Comparison of ENCODE assay signal across 8 mouse cellular contexts in genomic region chr1:74392446-74392994, GRCm38 (mm10). TPM values are rescaled to one million over a fixed set of nuclear protein-coding genes. Genes with fewer than 3 reads are reported as not detected.
A peak's percentile ranks its signal among the peaks of the same experiment; 100 is the strongest.
DNase-seq lines count a peak whose midpoint lies in the region; ATAC-seq and TF ChIP-seq lines count a peak whose summit lies in the region.

No protein-coding gene starts in this region.

- H3K27ac ChIP-seq in forebrain, embryonic 16.5 days (ENCODE audit: low read length): peak overlapping the region; percentile 37; the same call in 1 of the 2 replicates
- H3K27ac ChIP-seq in kidney, postnatal 0 days: peak overlapping the region; percentile 100
- H3K27ac ChIP-seq in midbrain, embryonic 11.5 days (ENCODE audit: low read depth, low read length): peak overlapping the region; percentile 82

- TF ChIP-seq CTCF in C2C12 (IDR thresholded peaks at IDR 0.05; ENCODE audit: control insufficient read depth, insufficient read depth, insufficient read length) (no peak), G1E (IDR thresholded peaks at IDR 0.05; ENCODE audit: low read depth, low read length) (no peak)
- TF ChIP-seq CTCF in kidney, postnatal 0 days (IDR thresholded peaks at IDR 0.05; ENCODE audit: low read depth): no peak

- H3K4me1 ChIP-seq in G1E (ENCODE audit: insufficient read depth, low read depth, low read length): peaks cover 84% of the 10 kb centered on the region
- peaks cover 27% of the 10 kb centered on the region for H3K4me1 ChIP-seq in forebrain, embryonic 16.5 days (replicated peaks; ENCODE audit: control insufficient read depth, insufficient read depth, low read length)
- H3K4me1 ChIP-seq in kidney, postnatal 0 days (replicated peaks; ENCODE audit: insufficient read depth, low read length): peaks cover 26% of the 10 kb centered on the region
- peaks cover 22% of the 10 kb centered on the region for H3K4me1 ChIP-seq in midbrain, embryonic 11.5 days (ENCODE audit: control insufficient read depth, insufficient read depth, low read length)

- no peaks in the 10 kb centered on the region; the same call in 1 of the 2 replicates for H3K9me3 ChIP-seq in G1E (replicated peaks)
- no peaks in the 10 kb centered on the region for H3K9me3 ChIP-seq in forebrain, embryonic 16.5 days (ENCODE audit: control insufficient read depth, low read length)
- H3K9me3 ChIP-seq in kidney, postnatal 0 days (replicated peaks; ENCODE audit: low read length): no peaks in the 10 kb centered on the region
- H3K9me3 ChIP-seq in midbrain, embryonic 11.5 days (ENCODE audit: control insufficient read depth, low read length): no peaks in the 10 kb centered on the region

- no peak for DNase-seq in G1E (ENCODE audit: low spot score)
- DNase-seq in kidney, postnatal 0 days (ENCODE audit: low spot score): peak; percentile 52
- peak; percentile 88 for DNase-seq in midbrain, embryonic 11.5 days (ENCODE audit: low spot score, missing footprints)
- DNase-seq in frontal cortex, postnatal 25 days (ENCODE audit: low spot score in 2 of 2): no peak
- DNase-seq in left cerebral cortex, postnatal 4 days: no peak
- DNase-seq in urinary bladder, adult 18-20 months (ENCODE audit: low spot score in 2 of 2): no peak

- ATAC-seq in G1E (ENCODE audit: extremely low read depth, insufficient number of reproducible peaks, low FRiP score, poor library complexity, severe bottlenecking): no peak
- peak; percentile 19 for ATAC-seq in forebrain, embryonic 16.5 days
- no peak for ATAC-seq in kidney, postnatal 0 days (replicated peaks; ENCODE audit: low FRiP score, low read depth)
- peak; percentile 35 for ATAC-seq in midbrain, embryonic 11.5 days (ENCODE audit: low FRiP score)

- H3K4me3 ChIP-seq in C2C12 (ENCODE audit: insufficient read depth, poor library complexity, severe bottlenecking): peak overlapping the region; percentile 78
- H3K4me3 ChIP-seq in G1E (ENCODE audit: low read depth, low read length): peak overlapping the region; percentile 82
- H3K4me3 ChIP-seq in forebrain, embryonic 16.5 days (replicated peaks; ENCODE audit: low read length): peak overlapping the region; percentile 91
- H3K4me3 ChIP-seq in kidney, postnatal 0 days (replicated peaks; ENCODE audit: low read depth, low read length): peak overlapping the region; percentile 93
- H3K4me3 ChIP-seq in midbrain, embryonic 11.5 days (ENCODE audit: low read depth, low read length): peak overlapping the region; percentile 78

- H3ac ChIP-seq in C2C12 (ENCODE audit: control insufficient read depth, insufficient read length, low read depth): peak overlapping the region; percentile 95

- peaks cover 22% of the 10 kb centered on the region for H3K36me3 ChIP-seq in C2C12 (ENCODE audit: control insufficient read depth, insufficient read depth)
- peaks cover 30% of the 10 kb centered on the region for H3K36me3 ChIP-seq in G1E (replicated peaks)
- no peaks in the 10 kb centered on the region for H3K36me3 ChIP-seq in forebrain, embryonic 16.5 days (ENCODE audit: control insufficient read depth, insufficient read depth)
- H3K36me3 ChIP-seq in kidney, postnatal 0 days (ENCODE audit: insufficient read depth, low read length): peaks cover 15% of the 10 kb centered on the region
- peaks cover 13% of the 10 kb centered on the region for H3K36me3 ChIP-seq in midbrain, embryonic 11.5 days (ENCODE audit: control insufficient read depth, insufficient read depth, low read length)

- intact Hi-C loops in left cerebral cortex, postnatal 4 days (cut with DNase I): no loop called here

- 0% methylated on average over 16 of the region's 16 CpGs for WGBS in forebrain, embryonic 16.5 days
- 1% methylated on average over 16 of the region's 16 CpGs for WGBS in kidney, postnatal 0 days
- 2% methylated on average over 16 of the region's 16 CpGs for WGBS in midbrain, embryonic 11.5 days

- H3K4me2 ChIP-seq in forebrain, embryonic 16.5 days (ENCODE audit: low read length): peak overlapping the region; percentile 93
- peak overlapping the region; percentile 93 for H3K4me2 ChIP-seq in kidney, postnatal 0 days (ENCODE audit: low read length)
- H3K4me2 ChIP-seq in midbrain, embryonic 11.5 days: peak overlapping the region; percentile 79

- H3K79me3 ChIP-seq in C2C12 (ENCODE audit: low read depth): peaks cover 25% of the 10 kb centered on the region

- no peaks in the 10 kb centered on the region for H3K27me3 ChIP-seq in C2C12 (ENCODE audit: control insufficient read depth, insufficient read depth, insufficient read length)
- H3K27me3 ChIP-seq in G1E (ENCODE audit: insufficient read depth, low read length): no peaks in the 10 kb centered on the region
- no peaks in the 10 kb centered on the region; the same call in none of the 2 replicates for H3K27me3 ChIP-seq in forebrain, embryonic 16.5 days (replicated peaks; ENCODE audit: control insufficient read depth, insufficient read depth, low read length)
- no peaks in the 10 kb centered on the region for H3K27me3 ChIP-seq in kidney, postnatal 0 days (ENCODE audit: insufficient read depth, low read length)
- peaks cover 10% of the 10 kb centered on the region for H3K27me3 ChIP-seq in midbrain, embryonic 11.5 days (ENCODE audit: control insufficient read depth, insufficient read depth, low read length)

- H3K79me2 ChIP-seq in C2C12 (ENCODE audit: control insufficient read depth, insufficient read depth): peaks cover 38% of the 10 kb centered on the region

- peak overlapping the region; percentile 78 for H3K9ac ChIP-seq in forebrain, embryonic 16.5 days (replicated peaks; ENCODE audit: low read depth, low read length)
- peak overlapping the region; percentile 100 for H3K9ac ChIP-seq in kidney, postnatal 0 days (ENCODE audit: low read depth, low read length)
- peak overlapping the region; percentile 89 for H3K9ac ChIP-seq in midbrain, embryonic 11.5 days (ENCODE audit: low read length)

TF ChIP-seq in C2C12, 6 proteins besides CTCF, POLR2A, EP300 and RAD21:
- TF ChIP-seq MYOD1 (IDR thresholded peaks at IDR 0.05; ENCODE audit: control insufficient read depth, insufficient read length, low read depth): no peak
- TF ChIP-seq MYOG (IDR thresholded peaks at IDR 0.05; ENCODE audit: control insufficient read depth, extremely low read depth, insufficient read length): no peak
- TF ChIP-seq USF1 (IDR thresholded peaks at IDR 0.05; ENCODE audit: low read depth): no peak
- no peak for TF ChIP-seq FOSL1 (IDR thresholded peaks at IDR 0.05; ENCODE audit: insufficient read depth, low read length, poor library complexity, severe bottlenecking)
- no peak for TF ChIP-seq CEBPB (IDR thresholded peaks at IDR 0.05; ENCODE audit: low read depth)

RNA-seq across cellular contexts. Expression of gene Ctdsp1, which starts 1.2 kb away (rescaled TPM):
- polyA plus RNA-seq in C2C12 (2012; fragmentation: generic; extraction: Trizol): 78.7 TPM
- 154 and 171 TPM in 2 replicates for total RNA-seq in G1E (2014; fragmentation: Nextera tagmentation)
- 64.6 and 66.4 TPM in 2 replicates for total RNA-seq in G1E (2017)
- polyA plus RNA-seq in G1E (2012): 272 and 321 TPM in 2 replicates
- polyA plus RNA-seq in forebrain, embryonic 16.5 days (2015; fragmentation: Nextera tagmentation; extraction: Ambion mirVana): 18.6 and 20.0 TPM in 2 replicates
- 73.3 and 75.8 TPM in 2 replicates for polyA plus RNA-seq in kidney, postnatal 0 days (2015; fragmentation: Nextera tagmentation; extraction: Ambion mirVana)
- polyA plus RNA-seq in midbrain, embryonic 11.5 days (2014; fragmentation: Nextera tagmentation; extraction: Ambion mirVana): 33.4 and 37.9 TPM in 2 replicates
- total RNA-seq in left cerebral cortex, postnatal 4 days (2021): 10 to 100 TPM; 19.2 to 20.8 TPM

RNA-seq across cellular contexts. Expression of gene Vil1, which starts 16.7 kb away (rescaled TPM):
- 0.02 TPM for polyA plus RNA-seq in C2C12 (2012; fragmentation: generic; extraction: Trizol)
- total RNA-seq in G1E (2014; fragmentation: Nextera tagmentation): 0.29 and 0.68 TPM in 2 replicates
- total RNA-seq in G1E (2017): 0.29 and 1.1 TPM in 2 replicates
- 0.11 and 0.35 TPM in 2 replicates for polyA plus RNA-seq in G1E (2012)
- 0.27 and 0.42 TPM in 2 replicates for polyA plus RNA-seq in forebrain, embryonic 16.5 days (2015; fragmentation: Nextera tagmentation; extraction: Ambion mirVana)
- polyA plus RNA-seq in kidney, postnatal 0 days (2015; fragmentation: Nextera tagmentation; extraction: Ambion mirVana): 17.0 and 18.0 TPM in 2 replicates
- 0.19 and 0.23 TPM in 2 replicates for polyA plus RNA-seq in midbrain, embryonic 11.5 days (2014; fragmentation: Nextera tagmentation; extraction: Ambion mirVana)
- total RNA-seq in left cerebral cortex, postnatal 4 days (2021): under 1 TPM; 0.72 to 0.81 TPM

RNA-seq across cellular contexts. Expression of gene Slc11a1, which starts 17.5 kb away (rescaled TPM):
- polyA plus RNA-seq in C2C12 (2012; fragmentation: generic; extraction: Trizol): 2.2 TPM
- not detected in 2 replicates for total RNA-seq in G1E (2014; fragmentation: Nextera tagmentation)
- total RNA-seq in G1E (2017): 0.23 and 0.60 TPM in 2 replicates
- polyA plus RNA-seq in G1E (2012): not detected in 2 replicates
- 1.2 and 1.5 TPM in 2 replicates for polyA plus RNA-seq in forebrain, embryonic 16.5 days (2015; fragmentation: Nextera tagmentation; extraction: Ambion mirVana)
- polyA plus RNA-seq in kidney, postnatal 0 days (2015; fragmentation: Nextera tagmentation; extraction: Ambion mirVana): 2.6 and 3.6 TPM in 2 replicates
- 1.6 and 2.1 TPM in 2 replicates for polyA plus RNA-seq in midbrain, embryonic 11.5 days (2014; fragmentation: Nextera tagmentation; extraction: Ambion mirVana)
- 1 to 10 TPM; 1.2 to 2.2 TPM for total RNA-seq in left cerebral cortex, postnatal 4 days (2021)

RNA-seq across cellular contexts. Expression of gene Catip, which starts 30.6 kb away (rescaled TPM):
- polyA plus RNA-seq in C2C12 (2012; fragmentation: generic; extraction: Trizol) (not detected), G1E (2012) (not detected in 2 replicates)
- total RNA-seq in G1E (2014; fragmentation: Nextera tagmentation) (not detected in 2 replicates), G1E (2017) (0.27 TPM in 1 of 2 replicates, not detected in the other)
- polyA plus RNA-seq in forebrain, embryonic 16.5 days (2015; fragmentation: Nextera tagmentation; extraction: Ambion mirVana): 1.0 and 1.2 TPM in 2 replicates
- polyA plus RNA-seq in kidney, postnatal 0 days (2015; fragmentation: Nextera tagmentation; extraction: Ambion mirVana): 0.59 and 0.75 TPM in 2 replicates
- polyA plus RNA-seq in midbrain, embryonic 11.5 days (2014; fragmentation: Nextera tagmentation; extraction: Ambion mirVana): 0.05 and 0.22 TPM in 2 replicates
- 1 to 10 TPM in 1 of 2 experiments, under 1 TPM in 1; 0.74 to 1.1 TPM for total RNA-seq in left cerebral cortex, postnatal 4 days (2021)

Comparison
In these comparisons a context has a peak if more than half of its experiments do, and no peak if none do; other contexts are left out.
1. ATAC-seq: peak in forebrain, embryonic 16.5 days (single experiment) and midbrain, embryonic 11.5 days (single experiment); none in G1E (single experiment) and kidney, postnatal 0 days (single experiment).
2. DNase-seq: peak in kidney, postnatal 0 days (single experiment) and midbrain, embryonic 11.5 days (single experiment); none in G1E (single experiment), frontal cortex, postnatal 25 days (0 of 2), left cerebral cortex, postnatal 4 days (single experiment) and urinary bladder, adult 18-20 months (0 of 2).
3. H3K27ac ChIP-seq: peak in every context shown above with its lines; median percentile 100 in kidney, postnatal 0 days; 82 in midbrain, embryonic 11.5 days; 37 in forebrain, embryonic 16.5 days.
4. RNA of gene Vil1, which starts 16.7 kb away (polyA plus RNA-seq): 17.0 to 18.0 TPM in kidney, postnatal 0 days; 0.27 to 0.42 TPM in forebrain, embryonic 16.5 days, 0.11 to 0.35 TPM in G1E, 0.19 to 0.23 TPM in midbrain, embryonic 11.5 days and 0.02 TPM in C2C12 (single experiment); every median in the first group is over 10 times any median in the second.
5. Peak in every context shown above with its lines, with median percentiles within 50 percentile points of each other: H3K4me3 ChIP-seq, H3K4me2 ChIP-seq and H3K9ac ChIP-seq.